Mouse (Mus musculus) gastrocnemius, adult 2 months (tissue): ENCODE results near the gene Zbtb20. TPM values are rescaled to one million over a fixed set of nuclear protein-coding genes. Genes with fewer than 3 reads are reported as not detected.

Source experiments
- DNase-seq: peaks from one replicate; pipeline ENCODE4 v3.0.0; 2022
- H3K27ac ChIP-seq: fragments of 200-600 bp; 2 replicates; pipeline ENCODE4 v1.8.1; 2022; ENCODE audit warnings: mild to moderate bottlenecking
- H3K4me3 ChIP-seq: fragments of 200-600 bp; 2 replicates; pipeline ENCODE4 v1.8.1; 2022; ENCODE audit warnings: mild to moderate bottlenecking, moderate library complexity
- CTCF ChIP-seq: fragments of 200-600 bp; IDR thresholded peaks from 2 replicates; pipeline ENCODE4 v1.8.1; 2022; ENCODE audit warnings: antibody characterized with exemption, mild to moderate bottlenecking, moderate library complexity
- intact Hi-C: fragments of 180-260 bp; cut with DNase I; formaldehyde crosslinking; loops from one replicate; pipeline ENCODE4 v1.15.1; 2025
- total RNA-seq, 2 experiments: library from RNA; stranded (reverse); gene quantifications; 2 replicates each; pipeline ENCODE4 v1.2.3; 2021

Zbtb20 gene
- total RNA-seq, 2 experiments from 2014 or later = 87.2 to 104 TPM

- TF ChIP-seq CTCF = no peak
- H3K27ac ChIP-seq = no peak overlapping the region
- intact Hi-C loops = no loop called here
- no peak for DNase-seq
- H3K4me3 ChIP-seq = no peak overlapping the region
Observed at GRCm38 (mm10) chr16:43094756-43095155, 219.1 kb downstream of the Zbtb20 start.

GRCm38 (mm10) chr16:43096040-43096439, 220.4 kb downstream of the Zbtb20 start:
- intact Hi-C loops = no loop called here
- TF ChIP-seq CTCF = no peak
- Histone ChIP-seq H3K27ac (no peak overlapping the region), H3K4me3 (no peak overlapping the region)
- no peak for DNase-seq

- TF ChIP-seq CTCF = no peak
Observed at GRCm38 (mm10) chr16:43098153-43098552, 222.5 kb downstream of the Zbtb20 start.

GRCm38 (mm10) chr16:43098666-43099065, 223.0 kb downstream of the Zbtb20 start:
- Histone ChIP-seq H3K4me3 (no peak overlapping the region), H3K27ac (no peak overlapping the region)
- no peak for DNase-seq
- no peak for TF ChIP-seq CTCF
- intact Hi-C loops = no loop called here

More at GRCm38 (mm10) chr16:43098153-43098552, 222.5 kb downstream of the Zbtb20 start:
- no peak overlapping the region for H3K4me3 ChIP-seq
- intact Hi-C loops = no loop called here
- no peak overlapping the region for H3K27ac ChIP-seq
- DNase-seq = no peak

- Histone ChIP-seq H3K27ac (no peak overlapping the region), H3K4me3 (no peak overlapping the region)
- intact Hi-C loops = no loop called here
- TF ChIP-seq CTCF = no peak
- no peak for DNase-seq
Observed at GRCm38 (mm10) chr16:43111288-43111687, 235.6 kb downstream of the Zbtb20 start.

- no peak for TF ChIP-seq CTCF
- Histone ChIP-seq H3K4me3 (no peak overlapping the region), H3K27ac (no peak overlapping the region)
- DNase-seq = no peak
- intact Hi-C loops = no loop called here
Observed at GRCm38 (mm10) chr16:43113968-43114367, 238.3 kb downstream of the Zbtb20 start.

- Histone ChIP-seq H3K27ac (peak overlapping the region; percentile 86), H3K4me3 (peak overlapping the region; percentile 16; the same call in 1 of the 2 replicates)
- DNase-seq = peak; percentile 58
- intact Hi-C loops = no loop called here
- no peak for TF ChIP-seq CTCF
Observed at GRCm38 (mm10) chr16:43129966-43130365, 254.3 kb downstream of the Zbtb20 start.

GRCm38 (mm10) chr16:43130583-43130982, 254.9 kb downstream of the Zbtb20 start:
- DNase-seq = no peak
- intact Hi-C loops = no loop called here
- H3K27ac ChIP-seq = peak overlapping the region; percentile 86
- peak overlapping the region; percentile 16; the same call in 1 of the 2 replicates for H3K4me3 ChIP-seq
- no peak for TF ChIP-seq CTCF

GRCm38 (mm10) chr16:43131077-43131476, 255.4 kb downstream of the Zbtb20 start:
- no peak for TF ChIP-seq CTCF
- H3K27ac ChIP-seq = peak overlapping the region; percentile 86
- intact Hi-C loops = no loop called here
- no peak for DNase-seq
- no peak overlapping the region for H3K4me3 ChIP-seq

- no peak for DNase-seq
- H3K27ac ChIP-seq = no peak overlapping the region
Observed at GRCm38 (mm10) chr16:43168506-43168905, 292.8 kb downstream of the Zbtb20 start.

GRCm38 (mm10) chr16:43169273-43169905, 293.7 kb downstream of the Zbtb20 start:
- TF ChIP-seq CTCF = no peak
- H3K27ac ChIP-seq = no peak overlapping the region; the same call in 1 of the 2 replicates
- no peak for DNase-seq
- no peak overlapping the region for H3K4me3 ChIP-seq
- intact Hi-C loops = loop anchor here (10.0 kb wide), 1 partner anchor 335 kb away; no protein-coding TSS in a partner anchor

More at GRCm38 (mm10) chr16:43168506-43168905, 292.8 kb downstream of the Zbtb20 start:
- H3K4me3 ChIP-seq = no peak overlapping the region
- TF ChIP-seq CTCF = peak; percentile 61
- intact Hi-C loops = loop anchor here (10.0 kb wide), 1 partner anchor 334 kb away; no protein-coding TSS in a partner anchor

GRCm38 (mm10) chr16:43172139-43172538, 296.5 kb downstream of the Zbtb20 start:
- TF ChIP-seq CTCF = no peak
- Histone ChIP-seq H3K4me3 (no peak overlapping the region), H3K27ac (no peak overlapping the region)
- intact Hi-C loops = no loop called here
- no peak for DNase-seq

GRCm38 (mm10) chr16:43172912-43173311, 297.2 kb downstream of the Zbtb20 start:
- Histone ChIP-seq H3K4me3 (no peak overlapping the region), H3K27ac (no peak overlapping the region)
- intact Hi-C loops = no loop called here
- DNase-seq = no peak
- no peak for TF ChIP-seq CTCF

- TF ChIP-seq CTCF = no peak
- DNase-seq = no peak
- intact Hi-C loops = no loop called here
- H3K4me3 ChIP-seq = no peak overlapping the region
- H3K27ac ChIP-seq = no peak overlapping the region
Observed at GRCm38 (mm10) chr16:43174815-43175214, 299.1 kb downstream of the Zbtb20 start.
